Mouse (Mus musculus): ENCODE results near the gene Arid5b. TPM values are rescaled to one million over a fixed set of nuclear protein-coding genes. Genes with fewer than 3 reads are reported as not detected.

Gene Arid5b
- total and polyA plus RNA-seq, 2 experiments from 2014 or later, result 11.4 to 14.5 TPM

GRCm38 (mm10) chr10:68096395-68096794 lies 182.1 kb downstream of the Arid5b start:
- Histone ChIP-seq H3K9ac (replicated peaks; ENCODE audit: low read depth, low read length) (no peak overlapping the region), H3K4me2 (ENCODE audit: low read depth, low read length) (no peak overlapping the region), H3K9me3 (replicated peaks; ENCODE audit: control insufficient read depth, low read length) (no peaks in the 10 kb centered on the region), H3K36me3 (replicated peaks; ENCODE audit: control insufficient read depth, insufficient read depth, low read length) (peaks cover 62% of the 10 kb centered on the region), H3K4me1 (ENCODE audit: control insufficient read depth, insufficient read depth) (peaks cover 10% of the 10 kb centered on the region; the same call in 1 of the 2 replicates), H3K4me3 (ENCODE audit: low read depth, low read length) (no peak overlapping the region), H3K27ac (ENCODE audit: low read depth) (no peak overlapping the region), H3K27me3 (ENCODE audit: control insufficient read depth, insufficient read depth, low read length) (no peaks in the 10 kb centered on the region)
- DNase-seq (ENCODE audit: low spot score) (no peak), ATAC-seq (ENCODE audit: insufficient read depth, low read depth) (no peak)
- no peak for TF ChIP-seq EP300 (IDR thresholded peaks at IDR 0.05; ENCODE audit: low read depth)
- no peak for TF ChIP-seq CTCF (IDR thresholded peaks at IDR 0.05; ENCODE audit: low read depth)
- 83% methylated on average over 12 of the region's 12 CpGs for WGBS

GRCm38 (mm10) chr10:68095136-68095535 lies 183.4 kb downstream of the Arid5b start:
- Histone ChIP-seq H3K4me1 (ENCODE audit: control insufficient read depth, insufficient read depth) (peaks cover 21% of the 10 kb centered on the region), H3K4me2 (ENCODE audit: low read depth, low read length) (no peak overlapping the region), H3K4me3 (ENCODE audit: low read depth, low read length) (no peak overlapping the region), H3K27me3 (ENCODE audit: control insufficient read depth, insufficient read depth, low read length) (no peaks in the 10 kb centered on the region), H3K36me3 (replicated peaks; ENCODE audit: control insufficient read depth, insufficient read depth, low read length) (peaks cover 49% of the 10 kb centered on the region), H3K27ac (ENCODE audit: low read depth) (no peak overlapping the region), H3K9ac (replicated peaks; ENCODE audit: low read depth, low read length) (no peak overlapping the region), H3K9me3 (replicated peaks; ENCODE audit: control insufficient read depth, low read length) (no peaks in the 10 kb centered on the region)
- ATAC-seq (ENCODE audit: insufficient read depth, low read depth) (no peak), DNase-seq (ENCODE audit: low spot score) (no peak)
- 27% methylated on average over 2 of the region's 2 CpGs for WGBS
- TF ChIP-seq CTCF (IDR thresholded peaks at IDR 0.05; ENCODE audit: low read depth), result no peak
- TF ChIP-seq EP300 (IDR thresholded peaks at IDR 0.05; ENCODE audit: low read depth), result no peak

- Histone ChIP-seq H3K36me3 (replicated peaks; ENCODE audit: control insufficient read depth, insufficient read depth, low read length) (peaks cover 44% of the 10 kb centered on the region), H3K27ac (ENCODE audit: low read depth) (no peak overlapping the region), H3K9ac (replicated peaks; ENCODE audit: low read depth, low read length) (no peak overlapping the region), H3K4me2 (ENCODE audit: low read depth, low read length) (no peak overlapping the region), H3K9me3 (replicated peaks; ENCODE audit: control insufficient read depth, low read length) (no peaks in the 10 kb centered on the region), H3K4me3 (ENCODE audit: low read depth, low read length) (no peak overlapping the region), H3K4me1 (ENCODE audit: control insufficient read depth, insufficient read depth) (peaks cover 27% of the 10 kb centered on the region), H3K27me3 (ENCODE audit: control insufficient read depth, insufficient read depth, low read length) (no peaks in the 10 kb centered on the region)
- WGBS, result 81% methylated on average over 3 of the region's 3 CpGs
- ATAC-seq (ENCODE audit: insufficient read depth, low read depth) (no peak), DNase-seq (ENCODE audit: low spot score) (no peak)
- TF ChIP-seq EP300 (IDR thresholded peaks at IDR 0.05; ENCODE audit: low read depth) (no peak), CTCF (IDR thresholded peaks at IDR 0.05; ENCODE audit: low read depth) (no peak)
Measured at GRCm38 (mm10) chr10:68093496-68093895, 185.0 kb downstream of the Arid5b start.

GRCm38 (mm10) chr10:68091840-68092239 lies 186.7 kb downstream of the Arid5b start:
- DNase-seq (ENCODE audit: low spot score) (no peak), ATAC-seq (ENCODE audit: insufficient read depth, low read depth) (no peak)
- peaks cover 27% of the 10 kb centered on the region for H3K36me3 ChIP-seq (replicated peaks; ENCODE audit: control insufficient read depth, insufficient read depth, low read length)
- H3K4me1 ChIP-seq (ENCODE audit: control insufficient read depth, insufficient read depth), result peaks cover 27% of the 10 kb centered on the region
- H3K4me2 ChIP-seq (ENCODE audit: low read depth, low read length), result no peak overlapping the region
- H3K27ac ChIP-seq (ENCODE audit: low read depth), result peak overlapping the region; percentile 90
- H3K4me3 ChIP-seq (ENCODE audit: low read depth, low read length), result no peak overlapping the region
- H3K9me3 ChIP-seq (replicated peaks; ENCODE audit: control insufficient read depth, low read length), result no peaks in the 10 kb centered on the region
- 66% methylated on average over 4 of the region's 4 CpGs for WGBS
- TF ChIP-seq CTCF (IDR thresholded peaks at IDR 0.05; ENCODE audit: low read depth) (no peak), EP300 (IDR thresholded peaks at IDR 0.05; ENCODE audit: low read depth) (no peak)
- H3K27me3 ChIP-seq (ENCODE audit: control insufficient read depth, insufficient read depth, low read length), result no peaks in the 10 kb centered on the region
- no peak overlapping the region for H3K9ac ChIP-seq (replicated peaks; ENCODE audit: low read depth, low read length)

- Histone ChIP-seq H3K9me3 (replicated peaks; ENCODE audit: control insufficient read depth, low read length) (no peaks in the 10 kb centered on the region), H3K27me3 (ENCODE audit: control insufficient read depth, insufficient read depth, low read length) (no peaks in the 10 kb centered on the region), H3K4me2 (ENCODE audit: low read depth, low read length) (0 out of 2 replicates have a peak overlapping the region, but pooled peaks have one; percentile 7), H3K27ac (ENCODE audit: low read depth) (peak overlapping the region; percentile 90), H3K9ac (replicated peaks; ENCODE audit: low read depth, low read length) (no peak overlapping the region), H3K4me1 (ENCODE audit: control insufficient read depth, insufficient read depth) (peaks cover 27% of the 10 kb centered on the region), H3K4me3 (ENCODE audit: low read depth, low read length) (no peak overlapping the region), H3K36me3 (replicated peaks; ENCODE audit: control insufficient read depth, insufficient read depth, low read length) (peaks cover 19% of the 10 kb centered on the region)
- ATAC-seq (ENCODE audit: insufficient read depth, low read depth) (no peak), DNase-seq (ENCODE audit: low spot score) (no peak)
- WGBS, result 27% methylated on average over 11 of the region's 11 CpGs
- TF ChIP-seq EP300 (IDR thresholded peaks at IDR 0.05; ENCODE audit: low read depth) (no peak), CTCF (IDR thresholded peaks at IDR 0.05; ENCODE audit: low read depth) (no peak)
Measured at GRCm38 (mm10) chr10:68091011-68091410, 187.5 kb downstream of the Arid5b start.

GRCm38 (mm10) chr10:68090544-68090943 lies 188.0 kb downstream of the Arid5b start:
- ATAC-seq (ENCODE audit: insufficient read depth, low read depth), result 0 out of 2 replicates have a peak, but pooled peaks have one; percentile 3
- WGBS, result 47% methylated on average over 3 of the region's 3 CpGs
- H3K27me3 ChIP-seq (ENCODE audit: control insufficient read depth, insufficient read depth, low read length), result no peaks in the 10 kb centered on the region

More at GRCm38 (mm10) chr10:68090544-68090943, 188.0 kb downstream of the Arid5b start:
- H3K4me2 ChIP-seq (ENCODE audit: low read depth, low read length), result 0 out of 2 replicates have a peak overlapping the region, but pooled peaks have one; percentile 7
- peaks cover 17% of the 10 kb centered on the region; the same call in 1 of the 2 replicates for H3K36me3 ChIP-seq (replicated peaks; ENCODE audit: control insufficient read depth, insufficient read depth, low read length)
- TF ChIP-seq EP300 (IDR thresholded peaks at IDR 0.05; ENCODE audit: low read depth), result no peak
- no peak for TF ChIP-seq CTCF (IDR thresholded peaks at IDR 0.05; ENCODE audit: low read depth)
- H3K9me3 ChIP-seq (replicated peaks; ENCODE audit: control insufficient read depth, low read length), result no peaks in the 10 kb centered on the region
- peak overlapping the region; percentile 90 for H3K27ac ChIP-seq (ENCODE audit: low read depth)
- no peak for DNase-seq (ENCODE audit: low spot score)
- no peak overlapping the region for H3K4me3 ChIP-seq (ENCODE audit: low read depth, low read length)
- peaks cover 27% of the 10 kb centered on the region for H3K4me1 ChIP-seq (ENCODE audit: control insufficient read depth, insufficient read depth)
- H3K9ac ChIP-seq (replicated peaks; ENCODE audit: low read depth, low read length), result no peak overlapping the region

Data from heart, postnatal 0 days (tissue).